Mouse (Mus musculus): ENCODE results near the gene Fam234b. TPM values are rescaled to one million over a fixed set of nuclear protein-coding genes. Genes with fewer than 3 reads are reported as not detected.

The Fam234b gene
- polyA plus RNA-seq, 1 experiment from 2014 or later, result 34.0 TPM

DNA sequence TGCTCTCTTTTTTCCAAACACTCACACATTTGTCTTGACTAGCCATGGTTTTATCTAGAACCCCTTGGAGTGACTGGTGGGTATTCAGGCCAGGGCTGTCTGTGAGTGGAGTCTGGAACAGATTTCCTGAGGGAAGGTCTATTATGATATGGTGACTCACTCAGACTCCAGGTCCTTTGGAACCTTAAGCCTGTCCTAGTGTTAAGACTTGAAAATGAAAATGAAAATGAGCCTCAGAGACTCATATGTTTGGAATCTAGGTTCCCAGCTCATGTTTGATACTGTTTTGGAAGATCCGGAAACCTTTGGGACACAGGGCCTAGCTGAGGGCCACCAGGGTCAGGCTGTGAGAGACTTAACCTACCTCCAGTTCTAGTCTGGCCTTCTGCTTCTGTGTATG lies 68.3 kb downstream of the Fam234b start:
- DNase-seq (ENCODE audit: low spot score), result no peak

GRCm38 (mm10) chr6:135267221-135267620 lies 69.4 kb downstream of the Fam234b start:
- peak; percentile 64 for DNase-seq (ENCODE audit: low spot score)

GRCm38 (mm10) chr6:135268392-135268791 lies 70.6 kb downstream of the Fam234b start:
- DNase-seq (ENCODE audit: low spot score), result no peak

DNA sequence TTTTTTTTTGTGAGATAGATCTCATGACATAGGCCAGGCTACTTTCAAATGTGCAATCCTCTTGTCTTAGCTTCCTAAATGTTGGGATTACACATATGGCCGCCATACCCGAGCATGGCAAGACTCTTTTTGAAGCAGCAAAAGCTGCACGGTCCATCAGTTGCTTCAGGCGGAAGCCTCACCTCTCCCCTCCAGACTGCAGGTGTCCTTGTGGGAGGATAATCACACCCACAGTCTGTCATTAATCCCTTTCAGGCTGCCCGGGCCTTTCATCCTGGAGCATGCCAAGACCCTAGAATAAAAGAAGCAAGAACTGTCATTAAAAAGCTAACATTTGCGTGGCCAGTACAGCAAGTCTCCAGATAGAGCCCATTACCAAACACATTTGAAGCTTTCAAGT lies 71.8 kb downstream of the Fam234b start:
- DNase-seq (ENCODE audit: low spot score), result no peak

- DNase-seq (ENCODE audit: low spot score), result no peak
Observed at GRCm38 (mm10) chr6:135271761-135272160, 74.0 kb downstream of the Fam234b start.

- peak; percentile 59 for DNase-seq (ENCODE audit: low spot score)
Observed at GRCm38 (mm10) chr6:135273066-135273465, 75.3 kb downstream of the Fam234b start.

- no peak for DNase-seq (ENCODE audit: low spot score)
Observed at GRCm38 (mm10) chr6:135275231-135275630, 77.5 kb downstream of the Fam234b start.

GRCm38 (mm10) chr6:135276474-135277295 lies 78.9 kb downstream of the Fam234b start:
- DNase-seq (ENCODE audit: low spot score), result no peak

DNA sequence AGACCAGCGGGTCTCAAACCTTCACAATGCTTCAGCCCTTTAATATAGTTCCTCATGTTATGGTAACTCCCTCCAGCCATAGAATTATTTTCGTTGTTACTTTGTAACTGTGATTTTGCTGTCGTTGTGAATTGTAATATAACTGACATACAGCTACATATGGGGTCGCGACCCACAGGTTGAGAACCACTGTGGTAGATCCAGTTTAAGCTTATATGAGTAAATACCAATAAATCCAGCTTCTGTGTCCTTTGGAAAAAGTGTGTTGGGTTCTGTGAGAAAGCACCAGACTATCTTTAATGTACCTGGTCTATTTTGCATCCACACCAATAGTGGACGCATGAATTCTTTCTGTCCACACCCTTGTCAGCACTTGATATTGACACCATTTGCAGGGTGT lies 80.5 kb downstream of the Fam234b start:
- no peak for DNase-seq (ENCODE audit: low spot score)

DNA sequence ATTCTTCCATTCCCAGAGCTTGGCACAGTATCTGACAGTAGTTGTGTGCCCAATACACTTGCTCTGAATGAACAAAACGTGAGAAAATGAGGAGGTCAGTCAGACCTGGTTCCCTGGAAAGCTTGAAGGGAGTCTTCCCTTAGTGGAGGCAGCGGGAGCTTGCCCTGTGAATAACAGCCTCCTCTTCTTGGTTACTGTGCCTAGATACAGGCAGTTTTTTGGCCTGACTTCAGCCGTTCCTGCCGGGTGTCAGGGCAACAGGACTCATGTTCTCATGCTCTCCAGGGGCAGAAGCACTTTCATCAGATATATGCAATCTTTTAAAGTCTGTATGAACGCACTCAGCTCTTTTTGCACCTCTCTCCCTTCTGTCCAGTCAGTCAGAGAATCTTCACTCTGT lies 81.5 kb downstream of the Fam234b start:
- DNase-seq (ENCODE audit: low spot score), result no peak

DNA sequence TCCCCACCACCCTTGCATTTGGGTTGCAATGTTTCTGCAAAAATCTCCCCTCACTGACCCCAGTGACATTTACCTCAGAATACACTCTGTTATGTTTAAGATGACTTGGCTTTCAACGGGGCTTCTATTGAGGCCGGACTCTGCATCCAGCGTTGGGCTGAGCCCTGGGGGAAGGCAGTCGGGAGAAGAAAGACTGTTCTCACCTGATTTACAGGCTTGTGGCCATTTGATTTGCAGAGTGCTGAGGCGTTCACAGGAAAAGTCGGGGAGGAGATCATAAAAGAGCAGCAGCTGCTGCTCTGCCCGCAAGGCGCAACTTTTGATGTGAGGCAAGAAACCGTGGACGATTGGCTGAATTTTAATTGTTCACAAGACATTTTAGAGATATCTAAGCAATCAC lies 82.1 kb downstream of the Fam234b start:
- DNase-seq (ENCODE audit: low spot score), result peak; percentile 24

GRCm38 (mm10) chr6:135292391-135292790 lies 94.6 kb downstream of the Fam234b start:
- no peak for DNase-seq (ENCODE audit: low spot score)

DNA sequence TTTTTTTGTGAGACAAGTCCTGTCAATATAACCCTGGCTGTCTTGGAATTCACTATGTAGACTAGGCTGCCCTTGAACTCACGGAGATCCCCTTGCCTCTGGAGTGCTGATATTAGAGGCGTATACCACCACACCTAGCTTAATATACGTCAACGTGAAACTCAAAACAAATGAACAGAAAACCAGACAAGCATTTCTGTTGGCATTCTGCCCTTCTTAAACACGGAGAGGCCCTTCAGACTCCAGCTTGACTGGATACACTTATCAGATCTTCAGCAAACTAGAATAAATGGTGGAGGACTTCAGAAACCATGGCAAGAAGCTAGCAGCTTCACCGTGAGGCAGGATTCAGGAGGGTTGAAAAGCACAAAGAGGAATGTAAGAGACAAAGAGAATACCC lies 96.4 kb downstream of the Fam234b start:
- no peak for DNase-seq (ENCODE audit: low spot score)

Other genes starting within 250 kb of the Fam234b start
- 3.2 and 4.4 TPM in 2 replicates for gene Apold1, start 216.3 kb upstream of the Fam234b start, polyA plus RNA-seq (2015; fragmentation: Nextera tagmentation; extraction: Ambion mirVana)
- 117 and 122 TPM in 2 replicates for gene Ddx47, start 186.4 kb upstream of the Fam234b start, polyA plus RNA-seq (2015; fragmentation: Nextera tagmentation; extraction: Ambion mirVana)
- gene Gprc5a, start 132.3 kb upstream of the Fam234b start, polyA plus RNA-seq (2015; fragmentation: Nextera tagmentation; extraction: Ambion mirVana), result 3.7 and 4.6 TPM in 2 replicates
- gene Gprc5d, start 79.7 kb upstream of the Fam234b start, polyA plus RNA-seq (2015; fragmentation: Nextera tagmentation; extraction: Ambion mirVana), result 0.10 and 0.24 TPM in 2 replicates
- gene Hebp1, start within 50 bp of the Fam234b start, polyA plus RNA-seq (2015; fragmentation: Nextera tagmentation; extraction: Ambion mirVana), result 22.8 and 25.0 TPM in 2 replicates
- 0.64 and 0.66 TPM in 2 replicates for gene Gsg1, start 56.4 kb downstream of the Fam234b start, polyA plus RNA-seq (2015; fragmentation: Nextera tagmentation; extraction: Ambion mirVana)
- gene Pbp2, start 112.4 kb downstream of the Fam234b start, polyA plus RNA-seq (2015; fragmentation: Nextera tagmentation; extraction: Ambion mirVana), result not detected in 2 replicates
- gene Emp1, start 164.6 kb downstream of the Fam234b start, polyA plus RNA-seq (2015; fragmentation: Nextera tagmentation; extraction: Ambion mirVana), result 10.4 and 12.8 TPM in 2 replicates